Mouse (Mus musculus): ENCODE measurements around the gene Tmem9b.

Tmem9b gene

GRCm38 (mm10) chr7:109739822-109740370, 12.8 kb downstream of the Tmem9b start:
- no peak for DNase-seq (ENCODE audit: inconsistent ontology term)

DNA sequence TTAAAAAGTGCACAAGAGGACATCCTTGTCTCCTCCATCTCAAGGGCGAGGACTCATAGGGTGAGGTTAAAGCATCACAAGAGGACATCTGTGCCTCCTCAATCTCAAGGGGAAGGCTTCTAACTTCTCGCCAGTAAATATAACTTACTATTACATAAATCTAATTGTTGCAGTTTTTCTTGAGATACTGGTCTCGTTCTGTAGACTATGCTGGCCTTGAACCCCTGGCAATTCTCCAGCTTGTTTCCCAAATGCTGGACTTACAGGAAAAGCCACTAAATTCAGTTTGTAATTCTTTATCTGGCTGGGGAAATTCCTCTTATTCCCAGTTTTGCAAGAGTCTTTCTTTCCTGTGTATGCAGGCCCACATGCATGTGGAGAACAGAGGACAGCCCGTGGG, 17.9 kb downstream of the Tmem9b start:
- no peak for DNase-seq (ENCODE audit: inconsistent ontology term)

DNA sequence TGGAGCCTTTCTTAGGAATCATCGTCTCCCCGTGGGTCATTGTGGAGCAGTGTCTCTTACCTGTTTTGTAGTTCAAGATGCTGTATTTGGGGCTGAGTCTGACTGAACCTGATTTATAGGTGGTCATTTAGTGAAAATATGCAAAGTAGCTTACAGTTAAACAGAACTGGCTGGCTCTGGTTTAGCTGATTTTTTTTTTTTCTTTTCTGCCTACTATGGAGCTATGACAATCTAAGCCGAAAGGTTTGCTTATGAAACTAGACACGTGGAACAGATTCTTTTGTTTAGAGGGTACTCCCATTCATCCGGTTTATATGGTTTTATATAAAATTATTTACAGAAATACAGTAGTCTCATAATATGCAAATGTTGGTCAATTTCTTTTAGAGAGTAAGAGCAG, 21.0 kb downstream of the Tmem9b start, which contains the start of gene Ascl3:
Gene Ascl3 (minus strand): TSS at position 101 of the 400 bp plus-strand sequence.
- no peak for DNase-seq (ENCODE audit: inconsistent ontology term)

DNA sequence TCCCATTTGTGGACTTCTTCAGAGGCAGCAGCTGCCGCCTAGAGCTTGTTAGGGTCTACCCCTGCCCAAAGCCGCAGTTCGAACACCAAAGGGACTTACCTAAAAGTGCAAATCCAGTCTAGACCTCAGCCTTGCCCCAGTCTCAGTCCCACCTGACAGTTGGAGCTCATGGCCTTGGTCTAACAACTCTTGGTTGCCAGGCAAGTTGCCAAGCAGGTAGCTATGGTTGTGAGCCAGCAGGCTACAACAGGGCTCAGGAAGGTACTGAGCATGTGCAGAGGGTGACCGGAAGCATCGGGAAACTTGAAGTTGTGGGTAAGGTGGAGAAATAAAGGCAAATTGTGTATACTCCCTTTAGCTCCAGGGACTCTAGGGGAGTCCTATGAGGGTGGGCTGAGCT, 29.0 kb downstream of the Tmem9b start, which contains the start of gene BC051019:
Gene BC051019 (minus strand): TSS at position 154 of the 400 bp plus-strand sequence.
- DNase-seq (ENCODE audit: inconsistent ontology term) = no peak

DNA sequence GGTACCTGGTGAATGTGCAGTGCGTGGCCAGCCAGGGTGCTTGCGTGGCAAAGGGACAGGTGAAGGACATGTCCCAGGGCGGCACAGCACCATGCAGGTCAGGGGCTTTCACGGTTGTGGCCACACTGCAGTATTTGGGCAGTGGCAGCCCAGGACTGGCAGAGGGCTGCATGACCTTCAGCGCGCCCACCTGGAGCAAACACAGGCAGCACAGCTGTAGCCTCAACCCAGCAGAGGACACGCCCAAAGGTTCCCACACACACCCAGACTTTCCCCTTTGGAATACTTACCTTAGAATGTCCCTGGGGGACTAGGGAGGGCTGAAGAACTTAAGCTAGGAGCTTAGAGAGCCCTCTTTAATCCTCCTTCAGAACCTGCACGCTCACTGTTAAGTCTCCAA, 29.6 kb downstream of the Tmem9b start:
- DNase-seq (ENCODE audit: inconsistent ontology term) = no peak

DNA sequence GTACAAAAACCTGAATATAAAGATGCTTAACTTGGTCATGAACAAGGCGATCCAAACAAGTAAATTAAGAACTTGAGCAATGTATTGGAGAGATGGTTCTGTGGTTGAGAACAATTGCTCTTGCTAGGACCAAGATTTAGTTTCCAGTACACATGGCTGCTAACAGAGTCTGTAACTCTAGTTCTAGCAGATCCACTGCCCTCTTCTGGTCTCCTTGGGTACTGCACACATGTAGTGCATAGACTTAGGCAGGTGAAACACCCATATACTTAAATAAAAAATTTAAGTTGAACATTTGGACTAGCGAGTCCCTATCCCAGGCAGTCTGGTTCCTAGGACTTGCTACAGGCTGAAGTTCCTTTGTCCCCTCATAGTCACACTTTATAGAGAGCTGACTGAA, 30.1 kb downstream of the Tmem9b start:
- no peak for DNase-seq (ENCODE audit: inconsistent ontology term)

DNA sequence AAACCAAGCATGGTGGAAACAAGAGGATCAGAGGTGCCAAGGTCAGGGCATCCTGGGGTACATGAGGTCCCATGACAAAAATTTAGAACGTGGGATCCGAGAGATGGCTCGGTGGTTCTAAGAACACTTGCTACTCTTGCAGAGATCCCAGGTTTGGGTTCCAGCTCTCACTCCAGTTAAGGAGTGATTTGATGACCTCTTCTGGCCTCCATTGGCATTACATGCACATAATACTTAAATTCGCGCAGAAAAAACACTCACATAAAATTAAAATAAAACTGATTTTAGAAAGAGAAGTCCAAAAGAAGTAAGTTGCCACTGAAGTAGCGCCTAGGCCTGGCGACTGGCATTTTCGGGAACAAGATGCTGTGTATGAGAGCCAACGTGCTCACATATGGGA, 33.4 kb downstream of the Tmem9b start:
- DNase-seq (ENCODE audit: inconsistent ontology term) = peak; percentile 26

GRCm38 (mm10) chr7:109713434-109713982, 39.2 kb downstream of the Tmem9b start:
- DNase-seq (ENCODE audit: inconsistent ontology term) = no peak

- DNase-seq (ENCODE audit: inconsistent ontology term) = no peak
Observed at GRCm38 (mm10) chr7:109712198-109712597, 40.5 kb downstream of the Tmem9b start.

DNA sequence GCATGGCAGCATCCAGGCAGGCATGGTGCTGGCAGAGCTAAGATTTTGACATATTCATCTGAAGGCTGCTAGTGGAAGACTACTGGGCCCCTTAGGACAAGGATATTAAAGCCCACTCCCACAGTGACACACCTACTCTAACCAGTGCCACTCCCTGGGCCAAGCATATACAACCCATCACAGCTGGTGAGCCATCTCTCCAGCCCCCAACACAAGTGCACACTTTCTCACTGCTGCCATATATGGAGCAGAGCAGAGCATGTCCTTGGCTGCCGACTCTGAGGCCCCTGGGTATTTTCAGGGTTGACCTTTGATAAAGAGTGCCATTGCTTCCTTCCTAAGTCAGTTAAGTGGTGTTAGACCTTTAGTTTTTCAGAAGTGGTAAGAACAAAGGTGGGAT, 42.6 kb downstream of the Tmem9b start:
- DNase-seq (ENCODE audit: inconsistent ontology term) = no peak

DNA sequence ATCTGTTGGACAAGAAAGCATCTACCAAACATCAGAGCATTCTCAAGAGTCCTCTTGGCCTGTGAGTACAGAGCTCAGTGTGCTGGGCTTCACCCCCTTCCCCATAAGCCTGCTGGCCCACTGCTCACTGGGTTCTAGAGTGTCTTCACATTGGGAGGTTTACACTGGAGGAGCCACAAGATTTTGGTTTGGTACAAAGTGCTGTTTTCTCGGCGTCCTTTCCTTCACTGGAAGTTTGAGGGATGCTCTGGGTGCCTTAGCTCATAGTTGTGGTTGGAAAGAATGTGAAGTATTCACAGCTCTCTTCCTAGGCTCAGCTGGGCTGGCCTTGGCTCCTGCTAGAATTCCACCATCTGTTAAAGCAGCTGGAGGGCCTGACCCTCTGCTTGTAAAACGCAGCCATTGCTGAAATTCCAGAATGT, 43.7 kb downstream of the Tmem9b start:
- DNase-seq (ENCODE audit: inconsistent ontology term) = peak; percentile 90

DNA sequence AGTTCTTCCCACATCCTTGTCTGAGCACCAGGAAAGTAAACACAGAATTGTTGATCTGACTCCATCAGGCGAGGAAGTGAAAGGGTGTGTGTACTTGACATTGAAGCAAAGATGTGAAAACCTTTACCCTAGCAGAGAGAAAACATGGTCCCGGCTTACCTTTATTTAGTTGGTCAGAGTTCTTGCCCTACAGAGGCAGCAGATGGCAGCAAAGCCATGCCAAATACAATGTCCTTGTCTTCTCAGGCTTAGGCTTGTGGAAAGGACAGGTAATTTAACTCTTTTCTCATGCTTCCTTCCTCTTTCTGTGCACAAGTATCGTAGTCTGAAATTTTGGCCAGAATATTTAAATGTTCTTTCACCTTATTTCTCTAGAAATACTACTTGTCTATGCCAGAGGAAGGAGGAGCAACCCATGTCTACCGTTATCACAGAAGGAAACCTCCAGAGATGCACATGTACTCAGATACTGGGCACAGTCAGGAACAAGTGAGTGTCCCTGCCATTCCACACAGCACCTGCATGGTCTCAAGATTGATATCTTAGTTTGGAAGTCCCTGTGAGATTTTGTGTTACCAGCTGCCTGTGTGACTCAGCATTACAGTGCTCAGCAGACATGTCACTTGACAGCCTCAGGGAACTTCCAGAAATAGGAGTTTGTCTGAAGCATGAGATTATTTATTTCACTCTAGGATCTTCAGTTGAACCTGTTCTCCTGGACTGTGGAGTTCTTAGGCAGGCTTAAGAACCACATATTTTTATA, 45.5 kb downstream of the Tmem9b start:
- DNase-seq (ENCODE audit: inconsistent ontology term) = peak; percentile 38

GRCm38 (mm10) chr7:109704461-109704860, 48.2 kb downstream of the Tmem9b start:
- DNase-seq (ENCODE audit: inconsistent ontology term) = no peak

GRCm38 (mm10) chr7:109704016-109704377, 48.7 kb downstream of the Tmem9b start:
- DNase-seq (ENCODE audit: inconsistent ontology term) = no peak

DNA sequence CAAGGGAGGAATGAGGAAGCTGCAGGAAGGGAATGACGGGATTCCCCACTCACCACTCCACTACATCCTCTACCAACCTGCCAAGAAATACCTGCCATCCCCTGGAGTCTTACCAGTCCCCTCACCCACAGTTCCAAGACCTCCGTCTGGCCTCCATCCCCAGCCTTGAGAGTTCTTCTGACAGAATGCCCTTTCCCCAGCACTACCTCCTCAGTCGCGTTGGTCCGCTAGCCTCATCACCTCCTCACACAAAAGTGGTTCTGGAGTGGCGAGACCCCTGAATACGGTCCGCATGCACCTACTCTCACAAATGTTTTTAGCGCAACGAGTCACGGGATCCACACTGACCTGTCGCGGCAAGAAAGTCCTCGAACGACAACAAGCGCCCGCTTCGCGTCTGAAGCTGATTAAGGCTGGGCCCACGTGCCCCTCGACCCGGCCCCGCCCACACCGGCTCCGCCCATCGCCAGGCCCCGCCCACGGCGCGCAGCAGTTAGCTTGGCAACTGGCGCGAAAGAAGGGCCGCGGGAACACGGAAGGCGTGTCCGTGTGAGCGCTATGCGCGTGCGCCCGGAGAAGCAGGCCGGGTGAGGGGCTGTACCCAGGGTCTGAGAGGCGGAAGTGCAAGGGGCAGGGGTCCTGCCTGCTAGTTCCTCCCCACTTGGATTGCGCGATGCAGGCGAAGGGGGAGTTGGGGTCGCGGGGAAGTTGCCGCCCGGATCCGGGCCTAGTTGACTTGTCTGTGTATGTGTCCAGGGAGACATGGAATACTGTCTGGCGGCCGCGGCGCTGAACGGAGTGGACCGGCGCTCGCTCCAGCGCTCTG, 49.3 kb downstream of the Tmem9b start, which contains the start of the genes St5 and Akip1:
Gene St5 (minus strand): TSS at position 416 of the 826 bp plus-strand sequence.
Gene Akip1 (plus strand): TSS at position 501 of the 826 bp plus-strand sequence.
- peak; percentile 97 for DNase-seq (ENCODE audit: inconsistent ontology term)

DNA sequence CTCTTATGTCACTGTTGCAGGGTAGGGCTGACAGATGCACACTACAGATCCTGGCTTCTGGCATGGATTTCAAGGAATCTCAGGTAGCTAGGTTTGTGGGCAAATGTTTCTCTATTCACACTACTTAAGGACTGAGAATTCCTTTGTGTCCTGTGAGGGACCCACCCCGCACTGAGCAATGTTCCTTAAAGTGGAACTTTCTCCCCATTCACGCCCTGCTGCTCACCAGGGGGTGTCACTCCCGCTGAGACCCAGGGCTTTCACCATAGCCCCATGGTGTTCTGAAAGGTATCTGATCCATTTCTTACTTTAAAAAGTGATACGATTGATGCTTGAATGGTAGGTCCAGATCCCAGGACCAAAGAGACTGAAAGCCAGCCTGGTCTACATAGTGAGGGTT, 50.0 kb downstream of the Tmem9b start:
- no peak for DNase-seq (ENCODE audit: inconsistent ontology term)

GRCm38 (mm10) chr7:109700213-109700612, 52.5 kb downstream of the Tmem9b start:
- DNase-seq (ENCODE audit: inconsistent ontology term) = no peak

- no peak for DNase-seq (ENCODE audit: inconsistent ontology term)
Observed at GRCm38 (mm10) chr7:109695339-109695726, 57.3 kb downstream of the Tmem9b start.

GRCm38 (mm10) chr7:109694576-109695338, 57.9 kb downstream of the Tmem9b start:
- DNase-seq (ENCODE audit: inconsistent ontology term) = no peak

- no peak for DNase-seq (ENCODE audit: inconsistent ontology term)
Observed at GRCm38 (mm10) chr7:109690961-109691360, 61.7 kb downstream of the Tmem9b start.

GRCm38 (mm10) chr7:109690101-109690500, 62.6 kb downstream of the Tmem9b start:
- no peak for DNase-seq (ENCODE audit: inconsistent ontology term)

Data from Muller cell, postnatal 12 days (primary cell).